Comparison of ENCODE assay signal across 8 mouse cellular contexts in genomic region chr10:82909382-82909781, GRCm38 (mm10). TPM values are rescaled to one million over a fixed set of nuclear protein-coding genes. Genes with fewer than 3 reads are reported as not detected.
DNase-seq lines count a peak whose midpoint lies in the region; ATAC-seq lines count a peak whose summit lies in the region.

No protein-coding gene starts in this region.

- H3K9ac ChIP-seq in intestine, embryonic 15.5 days: no peak overlapping the region
- H3K9ac ChIP-seq in midbrain, embryonic 14.5 days (replicated peaks; ENCODE audit: low read length): no peak overlapping the region

- H3K4me1 ChIP-seq in intestine, embryonic 15.5 days (replicated peaks): peaks cover 3% of the 10 kb centered on the region; the same call in 1 of the 2 replicates
- peaks cover 4% of the 10 kb centered on the region; the same call in 1 of the 2 replicates for H3K4me1 ChIP-seq in midbrain, embryonic 14.5 days (ENCODE audit: control insufficient read depth, insufficient read depth, low read length)

- no peaks in the 10 kb centered on the region for H3K27me3 ChIP-seq in intestine, embryonic 15.5 days (replicated peaks)
- H3K27me3 ChIP-seq in midbrain, embryonic 14.5 days (ENCODE audit: control insufficient read depth, insufficient read depth, low read length): no peaks in the 10 kb centered on the region

- peak; percentile 21 for DNase-seq in ovary, postnatal 10 days (ENCODE audit: low spot score)
- DNase-seq in ovary, adult 18-20 months (ENCODE audit: low spot score): no peak
- DNase-seq in cerebellum, postnatal 25 days: peak; percentile 73 to 79
- peak; percentile 56 for DNase-seq in gastrocnemius, adult 18-20 months (ENCODE audit: low spot score)
- DNase-seq in left cerebral cortex, postnatal 36 days (ENCODE audit: low spot score in 2 of 2): peak; percentile 38 to 55
- DNase-seq in midbrain, embryonic 14.5 days: peak; percentile 89
- DNase-seq in spleen, adult 12 weeks (ENCODE audit: low spot score): peak; percentile 54

- peak; percentile 46; the same call in 1 of the 2 replicates for ATAC-seq in intestine, embryonic 15.5 days
- peak; percentile 37; the same call in 1 of the 2 replicates for ATAC-seq in midbrain, embryonic 14.5 days (ENCODE audit: low FRiP score, low TSS enrichment)

- WGBS in intestine, embryonic 15.5 days: 19% methylated on average over 9 of the region's 9 CpGs
- WGBS in midbrain, embryonic 14.5 days: 12% methylated on average over 9 of the region's 9 CpGs

- H3K4me2 ChIP-seq in intestine, embryonic 15.5 days (replicated peaks): peak overlapping the region; percentile 36; the same call in 1 of the 2 replicates
- peak overlapping the region; percentile 46 for H3K4me2 ChIP-seq in midbrain, embryonic 14.5 days (ENCODE audit: low read length)

- no peaks in the 10 kb centered on the region for H3K36me3 ChIP-seq in intestine, embryonic 15.5 days
- no peaks in the 10 kb centered on the region for H3K36me3 ChIP-seq in midbrain, embryonic 14.5 days (ENCODE audit: control insufficient read depth, insufficient read depth, low read length)

- H3K4me3 ChIP-seq in intestine, embryonic 15.5 days (replicated peaks): no peak overlapping the region
- 0 out of 2 replicates have a peak overlapping the region, but pooled peaks have one; percentile 8 for H3K4me3 ChIP-seq in midbrain, embryonic 14.5 days (replicated peaks; ENCODE audit: low read depth, low read length)

- no peaks in the 10 kb centered on the region for H3K9me3 ChIP-seq in intestine, embryonic 15.5 days
- H3K9me3 ChIP-seq in midbrain, embryonic 14.5 days (ENCODE audit: control insufficient read depth, low read length): no peaks in the 10 kb centered on the region

- no peak overlapping the region for H3K27ac ChIP-seq in intestine, embryonic 15.5 days
- no peak overlapping the region for H3K27ac ChIP-seq in midbrain, embryonic 14.5 days (replicated peaks; ENCODE audit: low read depth, low read length)

- intact Hi-C loops in left cerebral cortex, postnatal 36 days (cut with DNase I): loop anchor here (5.0 to 10.0 kb wide), 3 partner anchors 288 to 635 kb away; partner anchors contain the start of gene Washc4

RNA-seq across cellular contexts. Expression of gene Eid3, which starts 43.0 kb away (rescaled TPM):
- 1 to 10 TPM in 1 of 2 experiments, under 1 TPM in 1; 0.90 to 1.1 TPM for total RNA-seq in gastrocnemius, adult 18-20 months (2021)
- 0.42 and 0.46 TPM in 2 replicates for polyA plus RNA-seq in intestine, embryonic 15.5 days (2015; fragmentation: Nextera tagmentation; extraction: Ambion mirVana)
- 1 to 10 TPM; 1.5 to 3.0 TPM for total RNA-seq in left cerebral cortex, postnatal 36 days (2021)
- polyA plus RNA-seq in midbrain, embryonic 14.5 days (2014; fragmentation: Nextera tagmentation; extraction: Ambion mirVana): 0.50 and 0.59 TPM in 2 replicates
